Mouse (Mus musculus) thymus, postnatal 0 days (tissue): ENCODE data around the gene Tmem30c. TPM values are rescaled to one million over a fixed set of nuclear protein-coding genes. Genes with fewer than 3 reads are reported as not detected.
"Not testable (repeated sequence)": the region's sequence is repeated elsewhere in the genome, so short reads cannot be mapped to it uniquely, and the experiment has no call there.

Source experiments
- DNase-seq: peaks from one replicate; pipeline ENCODE4 v3.0.0-alpha.2; 2015; ENCODE audit warnings: low spot score
- polyA plus RNA-seq: library from polyadenylated mRNA; unstranded; fragments of >200 nt; fragmentation: Nextera tagmentation; extraction: Ambion mirVana; gene quantifications from 2 replicates; pipeline ENCODE4 v1.2.1, GENCODE M21; 2015

Gene Tmem30c
- polyA plus RNA-seq, 1 experiment from 2014 or later: 0.05 TPM

- DNase-seq: no peak
These were observed 56.7 kb downstream of the Tmem30c start for GRCm38 (mm10) chr16:57235871-57236510.

GRCm38 (mm10) chr16:57231937-57232310 is 60.7 kb downstream of the Tmem30c start:
- not testable (repeated sequence) for DNase-seq

GRCm38 (mm10) chr16:57231089-57231936 is 61.4 kb downstream of the Tmem30c start, which contains the start of gene Tbc1d23:
Tbc1d23 (minus strand) TSS chr16:57231504.
- peak; percentile 97 for DNase-seq

- DNase-seq: no peak
These were observed 66.2 kb downstream of the Tmem30c start for GRCm38 (mm10) chr16:57226444-57226843.

- DNase-seq: no peak
These were observed 72.3 kb downstream of the Tmem30c start for GRCm38 (mm10) chr16:57220361-57220760.

Other genes starting within 250 kb of the Tmem30c start
- gene Tmem45a2, start 221.5 kb downstream of the Tmem30c start, polyA plus RNA-seq: 0.18 and 0.28 TPM in 2 replicates
- 41.1 and 42.4 TPM in 2 replicates for gene Tomm70a, start 171.2 kb downstream of the Tmem30c start, polyA plus RNA-seq
- gene Nit2, start 125.5 kb downstream of the Tmem30c start, polyA plus RNA-seq: 44.4 and 44.7 TPM in 2 replicates
- gene Tbc1d23, start 61.4 kb downstream of the Tmem30c start, polyA plus RNA-seq: 17.6 and 19.9 TPM in 2 replicates
- gene Filip1l, start 60.2 kb upstream of the Tmem30c start, polyA plus RNA-seq: 10.5 TPM in 2 replicates